Mouse (Mus musculus) lung, postnatal 0 days (tissue): ENCODE results near the gene Rfx6. TPM values are rescaled to one million over a fixed set of nuclear protein-coding genes. Genes with fewer than 3 reads are reported as not detected.
A peak's percentile ranks its signal among the peaks of the same experiment; 100 is the strongest.

Experiments
- ATAC-seq: fragments of 200-750 bp; cut with Nextera tagmentation; 2 replicates; pipeline ENCODE4 v1.8.0; 2017; ENCODE audit warnings: moderate library complexity
- DNase-seq: peaks from one replicate; pipeline ENCODE4 v3.0.0-alpha.2; 2016; ENCODE audit warnings: low spot score
- H3K27ac ChIP-seq: fragments of 300-500 bp; sonication (generic); 2 replicates; pipeline ENCODE4 v1.5.1; 2014; ENCODE audit warnings: antibody characterized with exemption, mild to moderate bottlenecking, low read length, mixed read lengths
- H3K27me3 ChIP-seq: fragments of 300-500 bp; sonication (generic); replicated peaks from 2 replicates; pipeline ENCODE4 v1.6.1; 2014; ENCODE audit warnings: low read length, mixed read lengths; ENCODE audit not compliant: insufficient read depth
- H3K36me3 ChIP-seq: fragments of 300-500 bp; sonication (generic); 2 replicates; pipeline ENCODE4 v1.6.1; 2014; ENCODE audit warnings: low read length, mixed read lengths; ENCODE audit not compliant: insufficient read depth
- H3K4me1 ChIP-seq: fragments of 300-500 bp; sonication (generic); 2 replicates; pipeline ENCODE4 v1.6.1; 2014; ENCODE audit warnings: antibody characterized with exemption, low read depth, low read length, mixed read lengths; ENCODE audit not compliant: insufficient read depth
- H3K4me2 ChIP-seq: fragments of 300-500 bp; sonication (generic); replicated peaks from 2 replicates; pipeline ENCODE4 v1.6.1; 2014; ENCODE audit warnings: low read depth, mild to moderate bottlenecking, low read length, moderate library complexity, mixed read lengths
- H3K4me3 ChIP-seq: fragments of 300-500 bp; sonication (generic); 2 replicates; pipeline ENCODE4 v1.5.1; 2014; ENCODE audit warnings: low read depth, low read length
- H3K9ac ChIP-seq: fragments of 300-500 bp; sonication (generic); replicated peaks from 2 replicates; pipeline ENCODE4 v1.6.1; 2014; ENCODE audit warnings: low read depth, mild to moderate bottlenecking
- H3K9me3 ChIP-seq: fragments of 300-500 bp; sonication (generic); 2 replicates; pipeline ENCODE4 v1.6.1; 2016; ENCODE audit warnings: low read length, mixed read lengths
- CTCF ChIP-seq: IDR thresholded peaks from 2 replicates; pipeline ENCODE4 v1.5.1; 2016; ENCODE audit warnings: antibody characterized with exemption, mild to moderate bottlenecking
- EP300 ChIP-seq: IDR thresholded peaks from 2 replicates; pipeline ENCODE4 v1.6.1; 2016; ENCODE audit warnings: antibody characterized with exemption, mild to moderate bottlenecking, control low read depth
- WGBS: fragments of 180-500 bp; shearing (Covaris S2); extraction: QIAGEN DNeasy Blood & Tissue Kit; methylation state at CpG from one replicate; pipeline ENCODE4 v1.1.7; 2014; 5-methylcytosine and 5-hydroxymethylcytosine counted together
- polyA plus RNA-seq: library from polyadenylated mRNA; unstranded; fragments of >200 nt; fragmentation: Nextera tagmentation; extraction: Ambion mirVana; gene quantifications from 2 replicates; pipeline ENCODE4 v1.2.1, GENCODE M21; 2015

The Rfx6 gene
- polyA plus RNA-seq, 1 experiment from 2014 or later = not detected

- no peak overlapping the region for H3K4me2 ChIP-seq
- no peak overlapping the region for H3K27ac ChIP-seq
- WGBS = 42% methylated on average over 1 of the region's 1 CpGs
- no peak overlapping the region for H3K9ac ChIP-seq
- DNase-seq (no peak), ATAC-seq (no peak)
- no peaks in the 10 kb centered on the region for H3K36me3 ChIP-seq
- TF ChIP-seq EP300 (no peak), CTCF (no peak)
- peaks cover 5% of the 10 kb centered on the region; the same call in 1 of the 2 replicates for H3K27me3 ChIP-seq
- H3K9me3 ChIP-seq = no peaks in the 10 kb centered on the region
- H3K4me1 ChIP-seq = no peaks in the 10 kb centered on the region
- H3K4me3 ChIP-seq = no peak overlapping the region
Measured at GRCm38 (mm10) chr10:51672082-51672779, 5.3 kb upstream of the Rfx6 start.

- no peak overlapping the region for H3K4me3 ChIP-seq
- no peak overlapping the region for H3K9ac ChIP-seq
- ATAC-seq (no peak), DNase-seq (no peak)
- no peaks in the 10 kb centered on the region for H3K36me3 ChIP-seq
- WGBS = 14% methylated on average over 10 of the region's 10 CpGs
- TF ChIP-seq CTCF = no peak
- no peak for TF ChIP-seq EP300
- H3K27me3 ChIP-seq = peaks cover 14% of the 10 kb centered on the region; the same call in 1 of the 2 replicates
- no peak overlapping the region for H3K27ac ChIP-seq
- 0 out of 2 replicates have a peak overlapping the region, but pooled peaks have one; percentile 61 for H3K4me2 ChIP-seq
- no peaks in the 10 kb centered on the region for H3K9me3 ChIP-seq
- H3K4me1 ChIP-seq = no peaks in the 10 kb centered on the region
Measured at GRCm38 (mm10) chr10:51678251-51678639, 689 bp downstream of the Rfx6 start.

GRCm38 (mm10) chr10:51720904-51721303, 43.3 kb downstream of the Rfx6 start:
- H3K27me3 ChIP-seq = no peaks in the 10 kb centered on the region
- no peaks in the 10 kb centered on the region for H3K4me1 ChIP-seq
- 11% methylated on average over 3 of the region's 3 CpGs for WGBS
- H3K9me3 ChIP-seq = no peaks in the 10 kb centered on the region
- no peaks in the 10 kb centered on the region for H3K36me3 ChIP-seq
- no peak overlapping the region for H3K9ac ChIP-seq
- H3K4me3 ChIP-seq = no peak overlapping the region
- H3K27ac ChIP-seq = no peak overlapping the region
- DNase-seq = no peak
- no peak overlapping the region for H3K4me2 ChIP-seq
- no peak for ATAC-seq
- TF ChIP-seq CTCF (no peak), EP300 (no peak)

GRCm38 (mm10) chr10:51761436-51761835, 83.9 kb downstream of the Rfx6 start:
- no peak overlapping the region for H3K9ac ChIP-seq
- H3K9me3 ChIP-seq = no peaks in the 10 kb centered on the region
- H3K27ac ChIP-seq = no peak overlapping the region
- no peaks in the 10 kb centered on the region for H3K4me1 ChIP-seq
- WGBS = 80% methylated on average over 5 of the region's 5 CpGs
- DNase-seq (no peak), ATAC-seq (no peak)
- no peak overlapping the region for H3K4me2 ChIP-seq
- no peaks in the 10 kb centered on the region for H3K27me3 ChIP-seq
- TF ChIP-seq EP300 = no peak
- no peak for TF ChIP-seq CTCF
- H3K36me3 ChIP-seq = no peaks in the 10 kb centered on the region
- H3K4me3 ChIP-seq = no peak overlapping the region

- Histone ChIP-seq H3K27ac (no peak overlapping the region), H3K4me3 (no peak overlapping the region), H3K36me3 (no peaks in the 10 kb centered on the region), H3K9ac (no peak overlapping the region), H3K4me1 (no peaks in the 10 kb centered on the region), H3K9me3 (no peaks in the 10 kb centered on the region), H3K4me2 (no peak overlapping the region), H3K27me3 (no peaks in the 10 kb centered on the region)
- DNase-seq (no peak), ATAC-seq (no peak)
- 42% methylated on average over 2 of the region's 2 CpGs for WGBS
- TF ChIP-seq CTCF (no peak), EP300 (no peak)
Measured at GRCm38 (mm10) chr10:51763241-51763640, 85.7 kb downstream of the Rfx6 start.

GRCm38 (mm10) chr10:51768445-51768844, 90.9 kb downstream of the Rfx6 start:
- H3K9me3 ChIP-seq = no peaks in the 10 kb centered on the region
- H3K9ac ChIP-seq = no peak overlapping the region
- no peak overlapping the region for H3K27ac ChIP-seq
- H3K4me3 ChIP-seq = no peak overlapping the region
- TF ChIP-seq EP300 (no peak), CTCF (no peak)
- H3K27me3 ChIP-seq = no peaks in the 10 kb centered on the region
- no peaks in the 10 kb centered on the region for H3K4me1 ChIP-seq
- no peaks in the 10 kb centered on the region for H3K36me3 ChIP-seq
- 25% methylated on average over 5 of the region's 5 CpGs for WGBS
- ATAC-seq = no peak
- no peak overlapping the region for H3K4me2 ChIP-seq
- DNase-seq = no peak
